ENCODE assay signal across 13 mouse cellular contexts in genomic region chr8:104144434-104145216, GRCm38 (mm10). TPM values are rescaled to one million over a fixed set of nuclear protein-coding genes. Genes with fewer than 3 reads are reported as not detected.
DNase-seq lines count a peak whose midpoint lies in the region; ATAC-seq and TF ChIP-seq lines count a peak whose summit lies in the region.
"Had no signal": no experiment of that assay in that cellular context is flagged by ENCODE, and none has a peak within 500 bp of the region (broad histone marks: within the 10 kb centered on the region; RNA-seq: fewer than 3 reads in every experiment).

No protein-coding gene starts in this region.

- no peak overlapping the region for H3K4me3 ChIP-seq in heart, adult 2 months
- no peak overlapping the region for H3K4me3 ChIP-seq in liver, embryonic 14.5 days (ENCODE audit: insufficient read depth in 1 of 2, low read depth in 2 of 2, low read length in 2 of 2)
- no peak overlapping the region for H3K4me3 ChIP-seq in liver, embryonic 11.5 days (ENCODE audit: low read depth, low read length)
- H3K4me3 ChIP-seq in CH12.LX (replicated peaks in 1 of 3; ENCODE audit: low read depth in 2 of 3, low read length in 2 of 3, poor library complexity in 1 of 3), result no peak overlapping the region
- H3K4me3 ChIP-seq: heart, embryonic 13.5 days; midbrain, embryonic 13.5 days; neural tube, embryonic 13.5 days; stomach, embryonic 15.5 days had no signal

- DNase-seq in heart, adult 2 months, result no peak
- DNase-seq in heart, postnatal 10 days, result no peak
- DNase-seq in liver, embryonic 14.5 days (ENCODE audit: low read depth in 3 of 3, low spot score in 3 of 3), result no peak
- no peak for DNase-seq in liver, embryonic 11.5 days (ENCODE audit: low spot score)
- DNase-seq in CH12.LX (ENCODE audit: extremely low read depth), result peak; percentile 81
- peak; percentile 11 for DNase-seq in brain, embryonic 14.5 days (ENCODE audit: low read depth)
- DNase-seq in urinary bladder, adult 2 months (ENCODE audit: low spot score), result no peak
- DNase-seq: lung, postnatal 10 days had no signal

- peaks cover 5% of the 10 kb centered on the region for H3K4me1 ChIP-seq in heart, adult 2 months (ENCODE audit: control insufficient read depth, insufficient read depth, low read length)
- H3K4me1 ChIP-seq in liver, embryonic 14.5 days (replicated peaks; ENCODE audit: control insufficient read depth in 2 of 2, insufficient read depth in 2 of 2, low read length in 1 of 2), result no peaks in the 10 kb centered on the region
- no peaks in the 10 kb centered on the region for H3K4me1 ChIP-seq in liver, embryonic 11.5 days (replicated peaks; ENCODE audit: control insufficient read depth, insufficient read depth, low read length)
- H3K4me1 ChIP-seq in CH12.LX (ENCODE audit: control insufficient read depth in 1 of 2, insufficient read depth in 2 of 2), result peaks cover 14 to 24% of the 10 kb centered on the region in 2 experiments
- H3K4me1 ChIP-seq: heart, embryonic 13.5 days; midbrain, embryonic 13.5 days; neural tube, embryonic 13.5 days had no signal

- TF ChIP-seq RAD21 in CH12.LX (IDR thresholded peaks at IDR 0.05; ENCODE audit: low read depth, low read length), result peak; percentile 67

- no peaks in the 10 kb centered on the region for H3K27me3 ChIP-seq in heart, adult 2 months (ENCODE audit: control insufficient read depth, insufficient read depth, low read length)
- H3K27me3 ChIP-seq in liver, embryonic 14.5 days (ENCODE audit: control insufficient read depth, insufficient read depth, low read length), result no peaks in the 10 kb centered on the region
- no peaks in the 10 kb centered on the region for H3K27me3 ChIP-seq in liver, embryonic 11.5 days (replicated peaks; ENCODE audit: control insufficient read depth, insufficient read depth, low read length)
- no peaks in the 10 kb centered on the region for H3K27me3 ChIP-seq in CH12.LX (replicated peaks)
- H3K27me3 ChIP-seq: heart, embryonic 13.5 days; midbrain, embryonic 13.5 days; neural tube, embryonic 13.5 days; stomach, embryonic 15.5 days had no signal

- H3K36me3 ChIP-seq in heart, adult 2 months (ENCODE audit: control insufficient read depth, insufficient read depth, low read length), result no peaks in the 10 kb centered on the region
- H3K36me3 ChIP-seq in liver, embryonic 14.5 days (replicated peaks; ENCODE audit: control insufficient read depth, insufficient read depth, low read depth), result no peaks in the 10 kb centered on the region
- no peaks in the 10 kb centered on the region for H3K36me3 ChIP-seq in liver, embryonic 11.5 days (ENCODE audit: control insufficient read depth, insufficient read depth, low read length)
- H3K36me3 ChIP-seq in CH12.LX (replicated peaks in 1 of 2; ENCODE audit: control insufficient read depth in 1 of 2, insufficient read depth in 1 of 2, low read length in 1 of 2), result peaks cover 0 to 6% of the 10 kb centered on the region in 2 experiments
- H3K36me3 ChIP-seq: heart, embryonic 13.5 days; midbrain, embryonic 13.5 days; neural tube, embryonic 13.5 days; stomach, embryonic 15.5 days had no signal

- no peak overlapping the region for H3K27ac ChIP-seq in heart, adult 2 months
- H3K27ac ChIP-seq in liver, embryonic 14.5 days, result no peak overlapping the region
- no peak overlapping the region for H3K27ac ChIP-seq in liver, embryonic 11.5 days (ENCODE audit: low read depth, low read length)
- no peak overlapping the region for H3K27ac ChIP-seq in CH12.LX (ENCODE audit: insufficient read depth, low read depth)
- H3K27ac ChIP-seq: heart, embryonic 13.5 days; midbrain, embryonic 13.5 days; neural tube, embryonic 13.5 days; stomach, embryonic 15.5 days had no signal

- peak; percentile 62 for TF ChIP-seq CTCF in heart, adult 2 months (IDR thresholded peaks at IDR 0.05)
- TF ChIP-seq CTCF in liver, embryonic 14.5 days (IDR thresholded peaks at IDR 0.05; ENCODE audit: low read depth), result peak; percentile 20; the same call in 1 of the 2 replicates
- TF ChIP-seq CTCF in CH12.LX (conservative IDR thresholded peaks at IDR 0.05 in 1 of 2, IDR thresholded peaks at IDR 0.05 in 1 of 2; ENCODE audit: low read depth in 2 of 2, low read length in 2 of 2), result peak in 1 of 2 experiments; percentile 67; a peak in 2 of 4 replicates
- TF ChIP-seq CTCF in brain, embryonic 14.5 days (IDR thresholded peaks at IDR 0.05; ENCODE audit: borderline replicate concordance, extremely low read depth, insufficient read depth, insufficient read length), result peak; percentile 27; the same call in 1 of the 2 replicates

- H3K9ac ChIP-seq in heart, adult 2 months (ENCODE audit: low read depth, low read length), result no peak overlapping the region
- H3K9ac ChIP-seq in liver, embryonic 14.5 days (replicated peaks), result no peak overlapping the region
- H3K9ac ChIP-seq in liver, embryonic 11.5 days (ENCODE audit: low read depth, low read length), result no peak overlapping the region
- no peak overlapping the region for H3K9ac ChIP-seq in CH12.LX (ENCODE audit: insufficient read depth, low read depth)
- H3K9ac ChIP-seq: heart, embryonic 13.5 days; midbrain, embryonic 13.5 days; neural tube, embryonic 13.5 days; stomach, embryonic 15.5 days had no signal

- no peak for ATAC-seq in liver, embryonic 14.5 days (ENCODE audit: insufficient read depth)
- ATAC-seq in liver, embryonic 11.5 days (replicated peaks; ENCODE audit: low FRiP score), result no peak
- ATAC-seq in erythroid progenitor cell, adult 5-6 weeks (replicated peaks; ENCODE audit: low FRiP score, poor library complexity, severe bottlenecking), result no peak
- ATAC-seq: midbrain, embryonic 13.5 days had no signal

- intact Hi-C loops in heart, adult 2 months (cut with DNase I), result loop anchor here (5.0 kb wide), 1 partner anchor 198 kb away; no protein-coding TSS in a partner anchor
- intact Hi-C loops in heart, postnatal 10 days (cut with DNase I), result loop anchor here (5.0 kb wide), 1 partner anchor 198 kb away; no protein-coding TSS in a partner anchor

- 53% methylated on average over 13 of the region's 13 CpGs for WGBS in heart, adult 2 months
- 68% methylated on average over 13 of the region's 13 CpGs for WGBS in liver, embryonic 14.5 days (ENCODE audit: insufficient replicate concordance)
- WGBS in liver, embryonic 11.5 days, result 78% methylated on average over 13 of the region's 13 CpGs

- H3K9me3 ChIP-seq in liver, embryonic 14.5 days (ENCODE audit: control insufficient read depth, low read length), result no peaks in the 10 kb centered on the region
- no peaks in the 10 kb centered on the region for H3K9me3 ChIP-seq in liver, embryonic 11.5 days (ENCODE audit: control insufficient read depth, low read length)
- H3K9me3 ChIP-seq in CH12.LX (replicated peaks; ENCODE audit: low read length), result no peaks in the 10 kb centered on the region
- H3K9me3 ChIP-seq: heart, embryonic 13.5 days; midbrain, embryonic 13.5 days; neural tube, embryonic 13.5 days; stomach, embryonic 15.5 days had no signal

- dilution Hi-C loops in CH12.LX (cut with MboI; ENCODE audit: extremely low pct_ligation_motif_present, extremely low pct_unique_long_range_greater_than_20kb, low sequenced_read_pairs), result no loop called here

- in situ Hi-C loops in CH12.LX (cut with MboI; ENCODE audit: low pct_ligation_motif_present, low pct_unique_long_range_greater_than_20kb, low sequenced_read_pairs), result loop anchor here (5.0 kb wide), 2 partner anchors 47 to 78 kb away; no protein-coding TSS in a partner anchor

- no peak for TF ChIP-seq EP300 in heart, adult 2 months (IDR thresholded peaks at IDR 0.05; ENCODE audit: insufficient read depth, low read depth, low read length)
- TF ChIP-seq EP300 in liver, embryonic 14.5 days (IDR thresholded peaks at IDR 0.05; ENCODE audit: low read depth), result no peak
- TF ChIP-seq EP300 in CH12.LX (IDR thresholded peaks at IDR 0.05; ENCODE audit: low read length), result peak; percentile 92

- no peak overlapping the region for H3K4me2 ChIP-seq in liver, embryonic 14.5 days (ENCODE audit: low read depth)
- H3K4me2 ChIP-seq in liver, embryonic 11.5 days, result no peak overlapping the region
- no peak overlapping the region for H3K4me2 ChIP-seq in CH12.LX (ENCODE audit: insufficient read depth, low read depth, poor library complexity, severe bottlenecking)
- H3K4me2 ChIP-seq: heart, embryonic 13.5 days; midbrain, embryonic 13.5 days; neural tube, embryonic 13.5 days; stomach, embryonic 15.5 days had no signal

- no peaks in the 10 kb centered on the region for H3K79me2 ChIP-seq in heart, adult 2 months (replicated peaks; ENCODE audit: control insufficient read depth, insufficient read depth, low read length)
- H3K79me2 ChIP-seq in CH12.LX (replicated peaks; ENCODE audit: control insufficient read depth, extremely low read depth, insufficient read depth, poor library complexity, severe bottlenecking), result no peaks in the 10 kb centered on the region

- TF ChIP-seq POLR2A in heart, adult 2 months (IDR thresholded peaks at IDR 0.05; ENCODE audit: insufficient read depth, low read depth, low read length), result no peak
- TF ChIP-seq POLR2A in CH12.LX (IDR thresholded peaks at IDR 0.05; ENCODE audit: low read depth, low read length), result no peak
- TF ChIP-seq POLR2A in brain, embryonic 14.5 days (IDR thresholded peaks at IDR 0.05; ENCODE audit: borderline replicate concordance, extremely low read depth, insufficient read depth, insufficient read length, poor library complexity, severe bottlenecking), result no peak

RNA-seq across cellular contexts. Expression of gene Bean1, which starts 25.6 kb away (rescaled TPM):
- 1 to 10 TPM in 1 of 2 experiments, under 1 TPM in 1; 0.91 to 1.8 TPM for total RNA-seq in heart, adult 2 months (2021)
- 4.0 and 4.1 TPM in 2 replicates for polyA plus RNA-seq in heart, adult 2 months (2012; rRNA removed)
- total RNA-seq in heart, postnatal 10 days (2021), result 1 to 10 TPM; 2.9 to 4.3 TPM
- polyA plus RNA-seq in liver, embryonic 14.5 days (2012; rRNA removed), result 0.02 and 0.05 TPM in 2 replicates
- not detected in 2 replicates for polyA plus RNA-seq in liver, embryonic 14.5 days (2014; fragmentation: Nextera tagmentation; extraction: Ambion mirVana)
- 0.09 and 0.10 TPM in 2 replicates for polyA plus RNA-seq in liver, embryonic 11.5 days (2014; fragmentation: Nextera tagmentation; extraction: Ambion mirVana)
- total RNA-seq in CH12.LX (2012; rRNA removed), result not detected in 2 replicates
- not detected in 2 replicates for total RNA-seq in CH12.LX (2014; rRNA removed)
- polyA plus RNA-seq in CH12.LX (2012; ENCODE audit: insufficient read length, low read depth), result not detected in 2 replicates
- 12.3 and 16.9 TPM in 2 replicates for polyA plus RNA-seq in brain, embryonic 14.5 days (2012; rRNA removed)
- polyA plus RNA-seq in urinary bladder, adult 2 months (2012; rRNA removed), result 10.9 and 12.0 TPM in 2 replicates
- total RNA-seq in erythroid progenitor cell, adult 5-6 weeks (2015; ENCODE audit: low replicate concordance), result not detected in 2 replicates
- not detected in 2 replicates for total RNA-seq in erythroid progenitor cell, adult 5-6 weeks (2017; ENCODE audit: low replicate concordance)

RNA-seq across cellular contexts. Expression of gene Cdh5, which starts 43.2 kb away (rescaled TPM):
- 100 to 1,000 TPM; 112 to 115 TPM for total RNA-seq in heart, adult 2 months (2021)
- polyA plus RNA-seq in heart, adult 2 months (2012; rRNA removed), result 113 and 128 TPM in 2 replicates
- 100 to 1,000 TPM; 320 to 327 TPM for total RNA-seq in heart, postnatal 10 days (2021)
- polyA plus RNA-seq in liver, embryonic 14.5 days (2012; rRNA removed), result 11.3 and 11.6 TPM in 2 replicates
- 7.3 and 8.5 TPM in 2 replicates for polyA plus RNA-seq in liver, embryonic 14.5 days (2014; fragmentation: Nextera tagmentation; extraction: Ambion mirVana)
- 17.1 and 19.3 TPM in 2 replicates for polyA plus RNA-seq in liver, embryonic 11.5 days (2014; fragmentation: Nextera tagmentation; extraction: Ambion mirVana)
- total RNA-seq in CH12.LX (2012; rRNA removed) (0.25 and 0.34 TPM in 2 replicates), CH12.LX (2014; rRNA removed) (0.20 and 0.48 TPM in 2 replicates)
- 1.7 and 1.8 TPM in 2 replicates for polyA plus RNA-seq in CH12.LX (2012; ENCODE audit: insufficient read length, low read depth)
- 18.2 and 34.6 TPM in 2 replicates for polyA plus RNA-seq in brain, embryonic 14.5 days (2012; rRNA removed)
- polyA plus RNA-seq in urinary bladder, adult 2 months (2012; rRNA removed), result 15.9 and 29.1 TPM in 2 replicates
- total RNA-seq in erythroid progenitor cell, adult 5-6 weeks (2015; ENCODE audit: low replicate concordance), result not detected in 2 replicates
- total RNA-seq in erythroid progenitor cell, adult 5-6 weeks (2017; ENCODE audit: low replicate concordance), result not detected in 2 replicates

Comparison
In these comparisons a context has a peak if more than half of its experiments do, and no peak if none do; other contexts are left out.
1. DNase-seq: peak in CH12.LX (single experiment) and brain, embryonic 14.5 days (single experiment); none in heart, adult 2 months (0 of 2), heart, postnatal 10 days (0 of 2), liver, embryonic 14.5 days (0 of 3), liver, embryonic 11.5 days (single experiment) and urinary bladder, adult 2 months (single experiment).